Mouse (Mus musculus): Measurements from ENCODE around the gene Srl.

The Srl gene

GRCm38 (mm10) chr16:4519157-4519556 lies 22.5 kb downstream of the Srl start:
- DNase-seq (ENCODE audit: low read depth): no peak

GRCm38 (mm10) chr16:4517906-4518305 lies 23.7 kb downstream of the Srl start:
- DNase-seq (ENCODE audit: low read depth): no peak

- DNase-seq (ENCODE audit: low read depth): no peak
Measured at GRCm38 (mm10) chr16:4514383-4514782, 27.2 kb downstream of the Srl start.

- DNase-seq (ENCODE audit: low read depth): peak; percentile 22
Measured at GRCm38 (mm10) chr16:4512661-4513438, 28.8 kb downstream of the Srl start.

GRCm38 (mm10) chr16:4511371-4511770 lies 30.2 kb downstream of the Srl start:
- DNase-seq (ENCODE audit: low read depth): no peak

GRCm38 (mm10) chr16:4506181-4506580 lies 35.4 kb downstream of the Srl start:
- DNase-seq (ENCODE audit: low read depth): no peak

- peak; percentile 26 for DNase-seq (ENCODE audit: low read depth)
Measured at GRCm38 (mm10) chr16:4503495-4503894, 38.1 kb downstream of the Srl start.

- no peak for DNase-seq (ENCODE audit: low read depth)
Measured at GRCm38 (mm10) chr16:4502568-4502967, 39.0 kb downstream of the Srl start.

GRCm38 (mm10) chr16:4501703-4502102 lies 39.9 kb downstream of the Srl start:
- DNase-seq (ENCODE audit: low read depth): no peak

- no peak for DNase-seq (ENCODE audit: low read depth)
Measured at GRCm38 (mm10) chr16:4500598-4501385, 40.8 kb downstream of the Srl start.

GRCm38 (mm10) chr16:4497762-4498607 lies 43.6 kb downstream of the Srl start:
- no peak for DNase-seq (ENCODE audit: low read depth)

GRCm38 (mm10) chr16:4496470-4496869 lies 45.1 kb downstream of the Srl start:
- DNase-seq (ENCODE audit: low read depth): no peak

- DNase-seq (ENCODE audit: low read depth): no peak
Measured at GRCm38 (mm10) chr16:4495861-4496260, 45.8 kb downstream of the Srl start.

- no peak for DNase-seq (ENCODE audit: low read depth)
Measured at GRCm38 (mm10) chr16:4492777-4493563, 48.6 kb downstream of the Srl start.

- DNase-seq (ENCODE audit: low read depth): peak; percentile 86
Measured at GRCm38 (mm10) chr16:4489114-4489624, 52.4 kb downstream of the Srl start.

GRCm38 (mm10) chr16:4480616-4481265 lies 60.9 kb downstream of the Srl start:
- no peak for DNase-seq (ENCODE audit: low read depth)

GRCm38 (mm10) chr16:4477591-4478215 lies 63.9 kb downstream of the Srl start:
- DNase-seq (ENCODE audit: low read depth): no peak

- DNase-seq (ENCODE audit: low read depth): peak; percentile 100
Measured at GRCm38 (mm10) chr16:4474882-4475803, 66.5 kb downstream of the Srl start.
